Comparison of ENCODE assay signal across 17 mouse cellular contexts in genomic region chrX:96171645-96172388, GRCm38 (mm10).
DNase-seq lines count a peak whose midpoint lies in the region; ATAC-seq and TF ChIP-seq lines count a peak whose summit lies in the region.
"Had no signal": no experiment of that assay in that cellular context is flagged by ENCODE, and none has a peak within 500 bp of the region (broad histone marks: within the 10 kb centered on the region; RNA-seq: fewer than 3 reads in every experiment).

No protein-coding gene starts in this region.

- no peak overlapping the region for H3K9ac ChIP-seq in kidney, embryonic 14.5 days (ENCODE audit: low read depth, low read length)
- H3K9ac ChIP-seq: embryonic facial prominence, embryonic 12.5 days; heart, embryonic 12.5 days; liver, embryonic 13.5 days had no signal

- no peaks in the 10 kb centered on the region for H3K4me1 ChIP-seq in kidney, embryonic 14.5 days (ENCODE audit: control insufficient read depth, insufficient read depth, low read length)
- H3K4me1 ChIP-seq: embryonic facial prominence, embryonic 12.5 days; heart, embryonic 12.5 days; limb, embryonic 10.5 days; liver, embryonic 13.5 days had no signal

- TF ChIP-seq CTCF in layer of hippocampus, adult 2 months (conservative IDR thresholded peaks at IDR 0.05): no peak

- DNase-seq in cerebellum, postnatal 4 days (ENCODE audit: low spot score in 2 of 2): no peak
- DNase-seq in right cerebral cortex, adult 18-20 months: peak; percentile 2
- DNase-seq in right cerebral cortex, postnatal 36 days (ENCODE audit: low spot score in 2 of 2): no peak
- DNase-seq in layer of hippocampus, adult 2 months (ENCODE audit: low spot score in 2 of 2): peak; percentile 30 to 42
- DNase-seq in thymus, postnatal 4 days: no peak
- DNase-seq in adrenal gland, adult (ENCODE audit: inconsistent age in 2 of 2, low spot score in 1 of 2): no peak
- DNase-seq: adrenal gland, postnatal 36 days; gastrocnemius, postnatal 14 days; heart, postnatal 36 days; kidney, adult 8-10 months; liver, embryonic 13.5 days; thymus, postnatal 25 days had no signal

- 0 out of 2 replicates have a peak overlapping the region, but pooled peaks have one; percentile 23 for H3K27ac ChIP-seq in layer of hippocampus, adult 2 months
- no peak overlapping the region for H3K27ac ChIP-seq in kidney, embryonic 14.5 days (ENCODE audit: low read depth, low read length)
- H3K27ac ChIP-seq: embryonic facial prominence, embryonic 12.5 days; limb, embryonic 10.5 days; liver, embryonic 13.5 days had no signal

- 79% methylated on average over 2 of the region's 2 CpGs for WGBS in kidney, embryonic 14.5 days

- no peak overlapping the region for H3K4me3 ChIP-seq in layer of hippocampus, adult 2 months
- H3K4me3 ChIP-seq in kidney, embryonic 14.5 days (ENCODE audit: low read length): no peak overlapping the region
- H3K4me3 ChIP-seq: embryonic facial prominence, embryonic 12.5 days; heart, embryonic 12.5 days; limb, embryonic 10.5 days; liver, embryonic 13.5 days had no signal

- peaks cover 2% of the 10 kb centered on the region; the same call in 1 of the 2 replicates for H3K36me3 ChIP-seq in kidney, embryonic 14.5 days (ENCODE audit: control insufficient read depth, insufficient read depth, low read length)
- H3K36me3 ChIP-seq: embryonic facial prominence, embryonic 12.5 days had no signal

- no peaks in the 10 kb centered on the region for H3K9me3 ChIP-seq in kidney, embryonic 14.5 days (ENCODE audit: control insufficient read depth, low read length)
- H3K9me3 ChIP-seq: embryonic facial prominence, embryonic 12.5 days; heart, embryonic 12.5 days; limb, embryonic 10.5 days; liver, embryonic 13.5 days had no signal

- no peak overlapping the region for H3K4me2 ChIP-seq in kidney, embryonic 14.5 days (replicated peaks; ENCODE audit: low read depth, low read length)
- H3K4me2 ChIP-seq: embryonic facial prominence, embryonic 12.5 days; heart, embryonic 12.5 days; liver, embryonic 13.5 days had no signal

- no peaks in the 10 kb centered on the region for H3K27me3 ChIP-seq in kidney, embryonic 14.5 days (ENCODE audit: control insufficient read depth, insufficient read depth, low read length)
- H3K27me3 ChIP-seq: embryonic facial prominence, embryonic 12.5 days; heart, embryonic 12.5 days; liver, embryonic 13.5 days had no signal

- ATAC-seq in cerebellum, adult (ENCODE audit: insufficient number of reproducible peaks, low FRiP score, low TSS enrichment): peak; percentile 83; the same call in 1 of the 2 replicates
- ATAC-seq in kidney, embryonic 14.5 days (ENCODE audit: low FRiP score, low TSS enrichment): no peak

Comparison
In these comparisons a context has a peak if more than half of its experiments do, and no peak if none do; other contexts are left out.
1. DNase-seq: peak in right cerebral cortex, adult 18-20 months (single experiment) and layer of hippocampus, adult 2 months (2 of 2); none in cerebellum, postnatal 4 days (0 of 2), right cerebral cortex, postnatal 36 days (0 of 2), thymus, postnatal 4 days (single experiment) and adrenal gland, adult (0 of 2).